Mouse (Mus musculus) mouse embryonic stem cell (cell line): Measurements from ENCODE around the gene Robo1.

Experiments
- in situ Hi-C, 2 experiments: fragments of 300-500 bp; cut with MboI; formaldehyde crosslinking; loops; 1 replicate in 1 of 2; 3 replicates in 1 of 2; pipeline ENCODE4 v1.14.3; 2019 to 2020; ENCODE audit warnings: low sequenced_read_pairs in 2 of 2, low pct_unique_long_range_greater_than_20kb in 1 of 2, mixed read lengths in 1 of 2; ENCODE audit not compliant: unreplicated experiment in 1 of 2

Robo1 gene

DNA sequence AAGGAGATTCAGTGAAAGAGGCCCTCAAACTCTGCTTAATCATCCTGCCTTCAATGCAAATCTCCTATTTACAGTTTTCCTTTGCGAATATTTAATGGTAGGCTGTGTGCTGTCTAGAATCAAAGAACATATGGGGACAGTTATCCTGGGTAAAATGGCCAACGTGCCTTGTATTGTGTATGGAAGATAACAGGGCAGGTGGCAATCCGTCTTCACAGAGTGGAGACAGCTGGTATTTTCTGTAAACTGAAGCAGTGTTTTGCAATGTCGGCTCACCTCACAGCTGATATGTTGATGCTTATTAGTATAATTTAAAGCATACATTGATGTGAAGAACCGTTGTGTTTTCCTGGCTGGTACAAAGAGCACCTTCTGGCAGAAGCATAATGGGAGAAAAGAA lies 464.2 kb downstream of the Robo1 start:
- in situ Hi-C loops = no loop called here

DNA sequence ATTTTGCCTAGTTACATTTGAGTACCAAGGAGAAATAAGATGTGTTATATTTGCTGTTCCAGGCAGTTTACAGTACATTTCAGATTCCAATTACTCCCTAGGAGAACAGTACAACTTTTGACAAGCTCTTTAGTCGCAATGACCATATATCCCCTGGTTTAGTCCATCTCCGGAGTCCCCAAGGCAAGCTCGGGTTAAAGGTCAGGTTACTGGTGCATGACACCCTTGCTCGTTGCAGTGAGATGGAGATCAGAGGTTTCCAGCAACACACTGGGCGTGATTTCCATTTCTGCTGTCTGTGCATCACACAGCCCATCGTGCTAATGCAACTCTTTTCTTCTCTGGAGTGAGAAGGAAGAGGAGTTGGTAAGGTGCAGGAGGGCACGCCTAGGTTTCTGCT lies 464.9 kb downstream of the Robo1 start:
- in situ Hi-C loops = no loop called here

DNA sequence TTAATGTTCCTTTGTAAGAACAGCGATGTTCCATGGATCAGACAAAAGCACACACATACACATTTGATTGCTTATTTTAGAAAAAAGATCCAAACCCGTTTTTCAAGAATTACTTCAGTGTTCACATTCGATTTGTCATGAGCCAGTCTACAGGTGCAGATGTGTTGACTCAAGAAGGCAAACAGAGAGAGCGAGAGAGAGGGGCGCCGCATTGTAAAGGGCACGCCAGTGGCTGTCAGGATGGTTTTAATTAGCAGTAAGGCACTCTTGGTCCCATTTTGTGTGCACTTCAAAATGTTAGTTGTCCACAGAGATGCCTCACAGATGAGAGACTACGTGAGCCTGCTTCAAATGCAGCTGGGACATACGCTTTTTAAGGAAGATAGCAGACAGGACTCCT lies 470.4 kb downstream of the Robo1 start:
- in situ Hi-C loops = no loop called here

DNA sequence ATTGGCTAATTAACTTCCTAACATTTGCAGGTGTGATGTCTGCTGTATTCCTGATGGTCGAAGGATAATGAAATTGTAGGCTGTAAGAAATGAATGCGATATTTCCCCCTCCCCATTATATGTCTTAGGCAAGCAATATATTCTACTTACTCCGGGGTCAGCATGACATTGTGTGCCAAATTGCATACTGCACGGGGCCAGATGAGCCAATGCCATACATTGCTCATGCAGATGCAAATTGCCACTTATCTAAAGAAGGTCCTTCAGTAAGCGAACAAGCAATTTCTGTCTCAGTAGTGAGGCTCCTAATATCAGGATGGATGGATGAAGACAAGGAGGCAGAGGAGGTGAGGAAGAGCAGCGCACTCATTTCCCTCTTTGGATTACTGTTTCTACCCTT lies 474.1 kb downstream of the Robo1 start:
- in situ Hi-C loops = no loop called here

DNA sequence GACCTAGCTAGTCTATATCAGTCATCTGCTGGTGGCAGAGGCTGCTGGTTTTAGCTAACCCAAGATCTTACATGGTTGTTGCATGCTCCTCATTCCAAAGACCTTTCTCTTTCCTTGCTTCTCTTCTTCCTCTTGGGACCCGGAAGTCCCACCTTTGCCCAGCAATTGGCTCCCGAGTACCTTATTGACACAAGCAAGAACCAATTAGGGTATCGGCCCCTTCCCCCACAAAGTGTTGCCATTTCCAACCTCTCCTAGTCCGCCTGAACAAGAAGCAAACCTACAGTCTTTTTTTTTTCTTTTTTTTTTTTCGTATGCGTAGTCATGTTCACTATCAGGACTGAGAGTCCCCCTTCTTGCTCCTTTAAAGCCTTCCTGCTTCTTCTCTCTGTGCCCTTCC lies 478.0 kb downstream of the Robo1 start:
- in situ Hi-C loops = no loop called here

DNA sequence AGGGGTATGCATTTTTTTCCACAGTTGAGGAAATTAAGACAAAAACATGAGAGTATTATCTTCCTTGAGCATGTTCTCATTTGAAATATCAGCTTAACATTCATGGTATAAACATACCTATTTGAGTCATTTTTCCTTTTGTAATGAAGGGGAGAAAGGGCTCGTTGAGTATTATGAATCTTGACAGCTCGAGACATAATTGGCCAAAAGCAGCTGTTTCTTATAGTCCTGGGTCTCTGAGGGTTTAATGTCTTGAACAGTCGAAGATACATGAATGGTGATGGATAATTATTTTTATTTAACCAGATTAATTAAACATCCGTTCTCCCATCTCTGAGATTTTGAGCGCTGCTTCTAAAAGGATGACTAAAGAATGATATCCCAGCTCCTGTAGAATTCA lies 478.5 kb downstream of the Robo1 start:
- in situ Hi-C loops = no loop called here

DNA sequence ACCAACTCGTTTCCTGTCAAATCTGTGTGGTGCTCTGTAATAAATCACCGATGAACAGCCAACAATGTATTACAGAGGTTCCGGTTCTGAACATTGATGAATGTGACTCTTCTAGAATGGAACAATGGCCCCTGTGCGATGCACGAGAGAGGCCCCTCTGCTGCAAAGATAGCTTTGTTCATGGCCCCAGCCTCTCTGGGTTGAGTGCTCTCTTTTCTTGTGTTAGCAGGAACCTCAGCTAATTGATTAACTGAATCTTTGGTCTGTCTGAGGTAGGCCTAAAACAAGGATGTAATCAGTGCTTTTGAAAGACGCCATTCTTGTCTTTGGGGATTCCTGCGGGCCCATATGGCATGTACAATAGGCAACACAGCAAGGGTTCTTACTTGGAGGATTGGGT lies 479.9 kb downstream of the Robo1 start:
- in situ Hi-C loops = no loop called here

DNA sequence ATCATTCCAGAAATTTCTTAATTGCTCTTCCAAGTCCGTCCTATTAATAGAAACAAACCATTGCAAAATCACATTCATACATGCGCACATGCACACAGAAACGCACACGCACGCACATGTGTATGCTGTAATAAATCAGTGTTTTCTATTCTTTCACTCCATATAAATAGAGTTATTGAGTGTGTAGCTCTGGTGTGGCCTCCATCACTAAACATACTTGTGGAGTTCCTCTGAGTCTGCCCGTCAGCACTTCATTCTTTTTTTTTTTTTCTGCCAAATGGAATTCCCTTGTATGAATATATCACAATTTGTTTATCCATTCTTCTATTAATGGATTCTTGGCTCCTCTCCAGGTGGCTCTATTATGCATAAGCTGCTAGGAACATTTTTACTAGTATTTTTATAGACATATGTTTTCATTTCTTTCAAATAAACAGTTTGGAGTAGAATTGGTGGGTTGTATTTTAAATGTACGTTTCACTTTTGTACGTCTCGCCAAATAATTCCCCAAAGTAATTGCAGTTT lies 483.1 kb downstream of the Robo1 start:
- in situ Hi-C loops = no loop called here

DNA sequence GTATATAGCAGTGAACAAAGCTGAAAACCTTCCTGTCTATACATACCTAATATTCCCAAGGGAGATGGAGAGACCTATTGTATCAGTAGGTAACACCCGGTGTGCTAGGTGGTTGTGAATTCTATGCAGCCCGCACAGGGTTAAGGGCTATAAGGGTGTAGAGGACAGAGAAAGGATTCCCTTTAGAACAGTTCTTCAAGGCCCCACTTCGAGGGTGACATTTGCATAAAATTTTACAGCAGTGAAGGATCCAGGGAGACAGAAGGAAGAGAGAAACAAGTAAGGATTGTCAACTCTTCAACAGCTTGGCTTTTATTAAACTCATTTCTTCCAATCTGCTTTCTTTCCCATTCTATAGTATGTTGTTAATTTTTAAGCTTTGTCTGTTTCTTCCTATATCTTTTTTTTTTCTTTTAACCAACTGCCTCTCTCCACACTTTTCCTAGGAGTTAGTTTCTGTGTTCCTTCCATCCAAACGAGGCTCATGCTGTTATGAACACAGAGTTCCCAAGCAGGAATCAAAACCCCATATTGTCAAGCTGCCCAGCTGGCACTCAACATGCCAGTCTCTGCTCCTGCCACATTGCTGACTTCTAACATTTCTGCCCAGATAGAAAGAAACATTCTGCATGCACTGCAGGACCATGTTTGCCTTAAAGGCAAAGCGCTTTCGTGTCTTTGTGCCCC lies 486.7 kb downstream of the Robo1 start:
- in situ Hi-C loops = no loop called here

DNA sequence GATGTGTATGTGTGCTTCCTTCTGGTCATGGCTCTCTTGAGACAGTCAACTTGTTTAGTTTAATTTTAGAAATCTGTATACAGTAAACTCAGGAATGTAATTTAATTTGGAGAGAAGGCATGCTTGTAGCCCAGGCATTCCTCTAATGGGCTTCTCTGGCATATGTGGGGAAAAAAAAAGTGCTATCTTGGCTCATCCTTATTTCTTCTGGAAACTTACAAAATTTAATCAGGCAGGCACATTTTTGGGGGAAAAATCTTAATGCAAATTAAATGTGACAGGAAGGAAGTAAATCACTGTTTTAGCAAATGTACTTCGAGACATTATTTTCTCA lies 487.2 kb downstream of the Robo1 start:
- in situ Hi-C loops = no loop called here

DNA sequence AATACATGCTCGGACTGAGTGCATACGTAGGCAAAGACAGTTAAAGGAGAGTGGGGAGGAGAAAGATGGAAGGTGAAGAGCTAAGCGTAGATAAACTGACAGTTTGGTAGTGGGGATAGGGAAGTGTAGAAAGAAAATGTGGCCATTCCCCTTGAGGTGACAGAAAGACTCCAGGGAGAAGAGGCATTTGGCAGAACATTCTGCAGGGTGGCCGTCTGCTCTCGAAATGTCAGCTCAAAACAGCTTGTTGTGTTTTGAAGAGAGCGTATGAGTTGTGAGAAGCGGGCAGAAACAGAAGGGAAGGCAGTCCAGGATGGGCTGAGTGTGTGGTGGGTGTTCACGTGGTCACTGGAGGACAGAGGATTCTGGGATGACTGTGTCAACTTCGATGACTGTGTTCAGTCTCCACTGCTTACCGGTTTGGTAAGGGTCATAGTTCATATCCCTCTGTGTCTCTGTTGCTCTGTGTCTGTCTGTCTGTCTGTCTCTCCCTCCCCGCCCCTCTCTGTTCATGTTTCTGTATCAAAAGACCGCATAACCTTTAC lies 490.4 kb downstream of the Robo1 start:
- in situ Hi-C loops = no loop called here

DNA sequence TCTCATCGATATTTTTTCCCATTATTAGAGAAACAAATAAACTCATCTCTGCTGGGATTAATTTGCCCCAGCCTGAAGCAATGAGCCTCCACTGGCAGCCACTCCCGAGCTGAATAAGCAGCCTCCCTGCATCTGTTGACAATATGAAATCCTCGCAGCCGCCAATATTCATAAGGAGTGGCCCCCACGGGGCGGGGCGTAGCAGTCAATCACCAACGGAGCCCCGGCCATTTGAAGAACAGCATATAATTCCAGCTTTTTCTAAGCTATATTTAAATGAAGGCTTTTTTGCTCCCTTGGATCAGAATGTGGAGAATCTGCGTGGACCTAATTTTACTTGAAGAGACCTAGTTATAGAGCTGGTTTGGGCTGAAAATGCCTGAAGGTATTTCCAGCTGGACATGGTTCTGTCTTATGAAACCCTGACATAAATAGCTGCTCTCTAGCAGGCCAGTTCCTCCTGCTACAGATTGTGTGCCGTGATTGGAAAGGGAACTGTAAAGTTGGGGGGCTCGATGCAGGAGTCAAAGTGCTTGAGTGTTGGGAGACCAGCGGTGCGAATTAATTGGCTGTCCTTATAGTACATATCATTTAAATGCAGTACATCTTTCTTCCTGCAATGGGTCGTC lies 492.1 kb downstream of the Robo1 start:
- in situ Hi-C loops = no loop called here

DNA sequence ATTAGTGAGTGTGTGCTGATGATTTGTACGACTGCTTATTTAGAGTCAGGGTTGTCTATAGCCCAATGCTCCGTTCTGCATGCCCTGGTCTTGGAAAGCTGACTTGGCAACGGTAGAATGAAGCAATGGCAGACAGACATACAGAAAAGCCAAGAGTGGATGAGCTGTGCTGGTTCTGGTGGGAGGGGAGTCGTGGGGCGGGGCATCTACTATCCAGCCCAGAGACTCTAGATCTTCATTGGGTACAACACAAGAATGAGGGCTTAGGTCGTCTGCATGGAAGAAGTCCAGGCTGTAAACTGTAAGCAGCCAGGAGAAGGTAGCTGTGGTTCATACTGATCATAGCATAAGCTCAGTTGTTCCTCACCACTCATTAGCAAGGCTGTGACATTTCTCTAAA lies 492.7 kb downstream of the Robo1 start:
- in situ Hi-C loops = no loop called here

DNA sequence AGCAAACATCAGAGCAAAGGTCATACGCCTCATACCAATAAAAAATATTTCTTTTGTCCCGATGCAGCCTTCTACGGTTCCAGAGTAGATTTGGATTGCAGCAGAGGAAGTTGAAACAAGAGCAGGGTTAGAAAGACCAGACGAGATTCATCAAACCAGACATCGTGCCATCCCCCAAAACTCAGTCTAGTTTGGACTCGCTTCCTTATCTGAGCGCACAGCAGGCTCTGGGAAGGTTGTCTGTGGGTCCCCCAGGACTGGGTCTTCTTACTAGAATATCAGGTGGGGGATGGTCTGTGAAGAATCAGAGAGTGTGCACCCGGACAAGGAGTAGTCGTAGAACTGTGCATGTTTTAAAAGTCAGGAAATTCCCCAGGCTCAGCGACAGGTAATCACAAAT lies 500.2 kb downstream of the Robo1 start:
- in situ Hi-C loops = no loop called here

DNA sequence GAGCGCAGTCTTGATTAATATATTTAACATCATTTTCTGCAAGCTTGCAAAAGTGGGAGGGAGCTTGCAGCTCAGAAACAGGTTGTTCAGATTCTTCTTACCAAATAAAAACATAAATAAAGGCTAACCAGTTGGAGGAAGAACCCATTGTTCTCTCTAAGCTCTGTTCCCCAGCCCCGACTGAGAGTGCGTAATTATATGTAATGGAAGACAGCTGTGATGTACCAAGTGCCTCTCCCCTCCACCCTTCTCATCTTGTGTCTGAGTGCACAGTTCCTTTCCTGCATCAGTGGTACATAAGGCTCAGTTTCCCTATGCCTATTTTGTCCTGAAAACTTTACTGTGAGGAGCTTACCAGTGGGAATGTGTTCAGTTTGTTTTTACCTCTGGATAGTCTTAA lies 502.8 kb downstream of the Robo1 start:
- in situ Hi-C loops = no loop called here

DNA sequence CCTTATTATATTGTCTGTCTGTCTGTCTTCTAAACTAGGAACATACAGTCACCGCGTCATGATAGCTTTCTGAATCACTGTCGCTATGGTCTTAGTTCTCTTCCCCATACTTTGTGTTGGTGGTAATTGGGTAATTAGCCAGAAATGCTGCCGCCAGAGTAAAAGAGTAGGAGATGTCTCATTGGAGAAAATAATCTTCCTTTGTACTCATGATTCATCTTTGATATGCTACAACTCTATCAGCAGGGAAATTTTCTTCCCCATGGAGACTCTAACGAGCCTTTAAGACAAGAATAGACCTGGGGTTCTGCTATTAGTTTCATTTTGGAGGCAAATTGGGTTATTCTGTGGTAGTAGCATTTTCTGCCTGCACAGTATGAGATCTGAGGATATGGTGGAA lies 503.4 kb downstream of the Robo1 start:
- in situ Hi-C loops = no loop called here

DNA sequence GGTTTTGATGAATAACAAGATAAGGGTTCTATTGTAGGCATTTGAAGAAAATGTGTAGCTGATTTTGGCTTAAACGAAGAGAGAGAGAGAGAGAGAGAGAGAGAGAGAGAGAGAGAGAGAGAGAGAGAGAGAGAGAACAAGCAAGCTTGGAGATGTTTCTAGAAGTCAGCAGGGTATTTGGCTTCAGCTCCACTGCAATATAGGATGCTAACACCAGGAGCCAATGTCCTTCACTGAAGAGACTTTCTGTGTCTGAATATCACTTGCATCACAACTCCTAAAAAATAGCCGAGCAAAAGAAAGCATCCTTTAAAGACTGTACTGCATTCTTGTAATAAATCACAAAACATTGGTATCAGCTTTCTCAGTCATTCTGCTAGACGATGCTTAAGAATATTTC lies 503.8 kb downstream of the Robo1 start:
- in situ Hi-C loops = no loop called here

DNA sequence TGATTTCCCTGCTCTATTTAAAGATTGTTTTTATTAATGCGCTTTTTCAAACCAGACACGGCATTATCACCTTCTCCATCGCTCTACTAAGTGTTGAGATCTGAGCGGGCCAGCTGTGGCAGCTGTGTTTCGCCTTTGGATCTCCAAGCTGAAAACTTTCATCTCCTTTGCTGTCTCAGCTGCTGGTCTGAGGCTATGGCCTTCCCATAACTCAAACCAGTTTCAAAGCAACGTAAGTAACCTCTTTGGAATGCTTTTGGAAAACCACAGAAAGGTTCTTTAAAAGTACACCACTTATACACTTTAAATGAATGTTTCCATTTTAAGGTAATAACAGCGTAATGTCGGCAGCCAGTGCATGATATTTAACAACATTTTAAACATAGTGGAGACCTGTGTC lies 520.3 kb downstream of the Robo1 start:
- in situ Hi-C loops = no loop called here

DNA sequence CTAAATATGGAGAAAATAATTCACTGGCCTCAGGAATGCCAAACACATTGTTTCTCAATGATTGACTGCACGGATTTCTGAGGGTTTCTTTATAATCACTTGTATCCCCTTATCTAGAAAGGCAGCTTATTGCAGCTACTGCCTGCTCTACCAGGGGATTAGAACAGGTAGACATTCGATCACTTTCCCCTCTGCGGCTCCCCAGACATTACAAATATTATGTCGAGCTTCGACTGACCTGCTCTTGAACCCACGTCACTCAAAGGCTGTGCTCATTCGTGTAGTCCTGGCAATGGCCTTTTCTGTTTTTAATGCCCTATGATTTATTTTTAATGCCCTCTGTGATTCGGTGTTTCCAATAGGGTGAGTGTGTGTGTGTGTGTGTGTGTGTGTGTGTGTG lies 521.4 kb downstream of the Robo1 start:
- in situ Hi-C loops = no loop called here

DNA sequence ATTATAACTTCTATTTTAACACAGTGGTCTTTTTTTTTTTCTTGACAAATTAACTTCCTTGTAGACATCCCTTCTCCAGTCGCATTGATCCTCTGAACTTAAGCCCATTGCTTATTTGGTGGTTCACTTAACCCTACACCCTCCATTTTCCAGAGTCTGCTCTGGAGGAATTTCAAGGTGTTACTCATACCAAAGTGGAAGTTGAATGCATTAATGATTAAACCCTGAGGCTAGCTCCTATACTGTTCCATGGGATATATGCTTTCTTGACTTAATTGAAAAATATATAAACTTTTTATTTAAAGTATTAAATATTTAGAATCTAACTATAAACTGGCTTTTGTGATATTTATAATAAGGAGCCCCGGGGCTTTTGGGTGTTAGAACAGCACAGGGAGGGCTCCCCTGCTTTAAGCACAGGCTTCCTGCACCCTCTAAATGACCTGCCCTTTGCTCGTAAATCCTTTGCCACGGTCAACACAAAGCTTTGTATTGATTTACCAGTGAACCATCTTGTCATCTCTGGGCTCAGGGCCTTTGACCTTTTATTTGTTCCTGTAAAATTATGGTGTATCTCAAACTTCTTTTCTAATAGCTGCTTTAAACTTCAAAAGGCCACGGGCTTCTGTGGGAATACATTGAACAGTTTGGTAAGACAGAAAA lies 522.4 kb downstream of the Robo1 start:
- in situ Hi-C loops = no loop called here
